Mouse (Mus musculus) cortical plate, adult 2 months (tissue): ENCODE measurements at regions not wholly inside any gene's neighbourhood (a gene's known extent, or its start where the extent isn't known, plus 50 kb on each side); places are given as distances from the start of the nearest gene placed in this dataset.

ENCODE experiments used
- CTCF ChIP-seq: fragments of 200-500 bp; IDR thresholded peaks from 2 replicates; pipeline ENCODE4 v1.5.1; 2011; ENCODE audit warnings: mild to moderate bottlenecking, control low read depth, low read length; ENCODE audit not compliant: insufficient read depth; ENCODE audit errors: extremely low read depth
- POLR2A ChIP-seq: fragments of 200-500 bp; IDR thresholded peaks from 2 replicates; pipeline ENCODE4 v1.6.1; 2011; ENCODE audit warnings: mild to moderate bottlenecking, low read length, control low read depth; ENCODE audit not compliant: insufficient read depth; ENCODE audit errors: extremely low read depth

GRCm38 (mm10) chr14:106740857-106741256 is 634.9 kb downstream of the Trim52 start:
- no peak for TF ChIP-seq POLR2A
- TF ChIP-seq CTCF = no peak
